Mouse (Mus musculus) heart, adult 2 months (tissue): ENCODE measurements around the gene Nemf. TPM values are rescaled to one million over a fixed set of nuclear protein-coding genes. Genes with fewer than 3 reads are reported as not detected.

ENCODE experiments used
- DNase-seq, 2 experiments: peaks; one replicate each; pipeline ENCODE4 v3.0.0; 2021
- H3K27ac ChIP-seq: fragments of 200-600 bp; 2 replicates; pipeline ENCODE4 v1.8.1; 2022
- H3K27me3 ChIP-seq: fragments of 200-500 bp; 2 replicates; pipeline ENCODE4 v1.6.1; 2012; ENCODE audit warnings: mild to moderate bottlenecking, low read length, inconsistent platforms, mixed read lengths; ENCODE audit not compliant: control insufficient read depth, insufficient read depth
- H3K36me3 ChIP-seq: fragments of 200-500 bp; 2 replicates; pipeline ENCODE4 v1.6.1; 2012; ENCODE audit warnings: low read length, inconsistent platforms; ENCODE audit not compliant: control insufficient read depth, insufficient read depth
- H3K4me1 ChIP-seq: fragments of 200-500 bp; 2 replicates; pipeline ENCODE4 v1.6.1; 2011; ENCODE audit warnings: low read length; ENCODE audit not compliant: control insufficient read depth, insufficient read depth
- H3K4me3 ChIP-seq: fragments of 200-600 bp; 2 replicates; pipeline ENCODE4 v1.8.1; 2022
- H3K79me2 ChIP-seq: fragments of 200-500 bp; replicated peaks from 2 replicates; pipeline ENCODE4 v1.6.1; 2012; ENCODE audit warnings: mild to moderate bottlenecking, inconsistent platforms, low read length, moderate library complexity, mixed read lengths; ENCODE audit not compliant: control insufficient read depth, insufficient read depth
- H3K9ac ChIP-seq: fragments of 200-500 bp; 2 replicates; pipeline ENCODE4 v1.6.1; 2012; ENCODE audit warnings: low read depth, mild to moderate bottlenecking, control low read depth, inconsistent platforms, low read length, mixed read lengths
- CTCF ChIP-seq: fragments of 200-600 bp; IDR thresholded peaks from 2 replicates; pipeline ENCODE4 v1.8.1; 2022; ENCODE audit warnings: antibody characterized with exemption, mild to moderate bottlenecking, moderate library complexity
- EP300 ChIP-seq: fragments of 200-500 bp; IDR thresholded peaks from 2 replicates; pipeline ENCODE4 v1.6.1; 2011; ENCODE audit warnings: low read depth, low read length, control low read depth; ENCODE audit not compliant: insufficient read depth
- POLR2A ChIP-seq: fragments of 200-500 bp; IDR thresholded peaks from 2 replicates; pipeline ENCODE4 v1.6.1; 2011; ENCODE audit warnings: mild to moderate bottlenecking, low read depth, low read length, control low read depth; ENCODE audit not compliant: insufficient read depth
- WGBS: fragments of 180-500 bp; shearing (Covaris S2); methylation state at CpG from one replicate; pipeline ENCODE4 v1.1.7; 2018; 5-methylcytosine and 5-hydroxymethylcytosine counted together
- intact Hi-C: fragments of 180-260 bp; cut with DNase I; formaldehyde crosslinking; loops from one replicate; pipeline ENCODE4 v1.15.1; 2025
- polyA plus RNA-seq: library from polyadenylated mRNA; depleted of rRNA; stranded (reverse); fragments of >200 nt; gene quantifications from 2 replicates; pipeline ENCODE4 v1.2.3, GENCODE M21; 2012
- total RNA-seq, 2 experiments: library from RNA; stranded (reverse); gene quantifications; 2 replicates each; pipeline ENCODE4 v1.2.3; 2021

The Nemf gene
- total and polyA plus RNA-seq, 3 experiments, result 3.8 to 22.7 (median 21.9) TPM

DNA sequence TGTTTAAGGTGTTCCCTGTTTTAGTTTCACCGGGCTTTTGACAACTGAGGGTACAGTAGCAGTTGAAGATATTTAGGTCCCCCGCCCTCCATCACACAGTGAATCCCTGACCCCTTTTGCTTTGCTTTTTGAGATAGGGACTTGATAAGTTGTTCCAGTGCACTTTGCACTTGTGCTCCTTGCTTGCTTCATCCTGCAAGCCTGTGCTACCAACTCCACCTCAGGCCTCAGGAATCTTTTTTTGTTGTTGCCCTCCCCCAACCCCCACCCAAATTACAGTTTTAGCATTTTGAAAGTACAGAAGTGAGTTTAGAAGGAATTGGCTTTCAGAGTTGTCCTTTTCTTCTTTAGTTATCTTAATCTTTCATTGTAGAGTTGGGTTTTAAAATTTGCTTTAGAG is 19.2 kb upstream of the Nemf start:
- 56% methylated on average over 2 of the region's 2 CpGs for WGBS
- intact Hi-C loops, result no loop called here

DNA sequence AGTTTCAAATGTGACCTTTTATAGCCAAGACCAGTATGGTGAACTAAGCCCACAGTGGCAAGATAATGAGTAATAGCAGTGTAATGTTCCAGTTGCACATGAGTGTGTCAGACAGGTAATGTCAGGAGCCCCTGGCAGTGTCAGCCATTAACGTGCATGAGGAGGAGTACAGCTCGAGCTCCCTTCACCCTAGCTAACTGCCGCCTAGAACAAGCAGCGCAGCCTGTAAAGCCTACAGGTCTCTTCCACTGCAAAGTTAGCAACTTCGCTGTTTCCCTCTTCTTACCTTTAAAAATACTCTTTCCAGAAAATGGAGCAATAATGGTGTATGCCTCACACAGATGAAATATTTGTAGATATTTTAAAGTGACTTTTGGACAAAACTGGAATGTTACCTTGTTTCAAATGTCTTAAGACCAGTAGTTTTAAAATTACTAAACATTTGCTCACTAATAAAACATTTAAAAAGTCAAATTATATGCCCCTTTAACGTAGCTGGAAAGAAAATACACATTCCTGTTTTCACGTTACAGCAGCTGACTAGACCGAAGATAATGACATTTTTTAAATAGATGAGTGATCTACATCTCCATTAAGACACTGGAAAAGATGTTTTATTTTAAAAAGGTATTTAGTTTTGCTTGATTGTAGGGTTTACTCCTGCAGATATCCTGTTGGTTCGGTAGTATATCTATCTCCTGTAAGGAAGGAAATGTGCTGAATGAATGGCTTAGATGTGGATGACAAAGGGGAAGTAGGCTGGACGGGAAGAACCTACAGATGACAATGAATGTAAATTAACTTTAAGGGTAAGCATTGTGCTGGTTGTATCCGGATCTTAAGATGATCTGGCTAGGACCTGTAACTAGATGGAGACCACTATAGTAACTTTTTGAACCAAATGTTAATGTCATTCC is 17.1 kb upstream of the Nemf start:
- 7% methylated on average over 11 of the region's 11 CpGs for WGBS
- no peak for DNase-seq

More for the DNA sequence above, 19.2 kb upstream of the Nemf start:
- H3K36me3 ChIP-seq, result peaks cover 26% of the 10 kb centered on the region
- H3K27ac ChIP-seq, result no peak overlapping the region
- peaks cover 5% of the 10 kb centered on the region for H3K79me2 ChIP-seq
- no peak overlapping the region for H3K4me3 ChIP-seq
- no peak for DNase-seq
- H3K27me3 ChIP-seq, result no peaks in the 10 kb centered on the region
- no peak overlapping the region for H3K9ac ChIP-seq
- peaks cover 6% of the 10 kb centered on the region for H3K4me1 ChIP-seq
- TF ChIP-seq CTCF (no peak), EP300 (no peak), POLR2A (no peak)

DNA sequence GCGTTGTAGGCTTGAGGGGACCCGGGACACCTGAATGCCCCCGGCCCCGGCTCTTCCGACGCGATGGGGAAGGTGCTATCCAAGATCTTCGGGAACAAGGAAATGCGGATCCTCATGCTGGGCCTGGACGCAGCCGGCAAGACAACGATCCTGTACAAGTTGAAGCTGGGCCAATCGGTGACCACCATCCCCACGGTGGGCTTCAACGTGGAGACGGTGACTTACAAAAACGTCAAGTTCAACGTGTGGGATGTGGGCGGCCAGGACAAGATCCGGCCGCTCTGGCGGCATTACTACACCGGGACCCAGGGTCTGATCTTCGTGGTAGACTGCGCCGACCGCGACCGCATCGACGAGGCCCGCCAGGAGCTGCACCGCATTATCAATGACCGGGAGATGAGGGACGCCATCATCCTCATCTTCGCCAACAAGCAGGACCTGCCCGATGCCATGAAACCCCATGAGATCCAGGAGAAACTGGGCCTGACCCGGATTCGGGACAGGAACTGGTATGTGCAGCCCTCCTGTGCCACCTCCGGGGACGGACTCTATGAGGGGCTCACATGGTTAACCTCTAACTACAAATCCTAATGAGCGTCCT is 15.9 kb upstream of the Nemf start:
- peak overlapping the region; percentile 100 for H3K9ac ChIP-seq
- intact Hi-C loops, result loop anchor here (1.0 to 5.0 kb wide), 4 partner anchors 50 to 202 kb away; no protein-coding TSS in a partner anchor
- H3K4me1 ChIP-seq, result peaks cover 4% of the 10 kb centered on the region
- H3K27ac ChIP-seq, result peak overlapping the region; percentile 100
- no peak for DNase-seq
- peaks cover 5% of the 10 kb centered on the region for H3K79me2 ChIP-seq
- no peaks in the 10 kb centered on the region for H3K27me3 ChIP-seq
- peaks cover 17% of the 10 kb centered on the region for H3K36me3 ChIP-seq
- WGBS, result under 1% methylated on average over 42 of the region's 42 CpGs
- TF ChIP-seq CTCF, result no peak
- no peak for TF ChIP-seq EP300
- no peak for TF ChIP-seq POLR2A
- H3K4me3 ChIP-seq, result peak overlapping the region; percentile 87

More for the DNA sequence above, 17.1 kb upstream of the Nemf start:
- Histone ChIP-seq H3K36me3 (peaks cover 26% of the 10 kb centered on the region), H3K27me3 (no peaks in the 10 kb centered on the region), H3K4me3 (peak overlapping the region; percentile 87), H3K4me1 (peaks cover 6% of the 10 kb centered on the region), H3K27ac (peak overlapping the region; percentile 100; the same call in 1 of the 2 replicates), H3K9ac (peak overlapping the region; percentile 50), H3K79me2 (peaks cover 5% of the 10 kb centered on the region)
- TF ChIP-seq CTCF, result no peak
- TF ChIP-seq EP300, result no peak
- no peak for TF ChIP-seq POLR2A
- intact Hi-C loops, result loop anchor here (2.0 to 5.0 kb wide), 3 partner anchors 49 to 201 kb away; no protein-coding TSS in a partner anchor

GRCm38 (mm10) chr12:69371854-69372671 is 15.1 kb upstream of the Nemf start, which contains the start of the genes Arf6 and Gm9887:
Gene Arf6, plus strand, starts transcription at chr12:69372150.
Gene Gm9887, minus strand, starts transcription at chr12:69372458.
- TF ChIP-seq CTCF, result no peak
- peak; percentile 28; the same call in 1 of the 2 replicates for TF ChIP-seq EP300
- TF ChIP-seq POLR2A, result peak; percentile 77
- Histone ChIP-seq H3K36me3 (peaks cover 17% of the 10 kb centered on the region), H3K9ac (peak within 1 kb of the TSS; percentile 100), H3K27me3 (no peaks in the 10 kb centered on the region), H3K27ac (peak within 1 kb of the TSS; percentile 100), H3K4me3 (peak within 1 kb of the TSS; percentile 87), H3K79me2 (peaks cover 5% of the 10 kb centered on the region), H3K4me1 (peaks cover 4% of the 10 kb centered on the region)
- WGBS, result under 1% methylated on average over 119 of the region's 121 CpGs
- peak; percentile 99 to 100 for DNase-seq
- intact Hi-C loops, result loop anchor here (1.0 to 5.0 kb wide), 4 partner anchors 51 to 203 kb away; no protein-coding TSS in a partner anchor

- no peaks in the 10 kb centered on the region for H3K27me3 ChIP-seq
- intact Hi-C loops, result loop anchor here (5.0 kb wide), 1 partner anchor 76 kb away; no protein-coding TSS in a partner anchor
- H3K4me1 ChIP-seq, result peaks cover 4% of the 10 kb centered on the region
- peak overlapping the region; percentile 92 for H3K9ac ChIP-seq
- H3K79me2 ChIP-seq, result peaks cover 5% of the 10 kb centered on the region
- under 1% methylated on average over 24 of the region's 24 CpGs for whole genome bisulfite sequencing
- peak overlapping the region; percentile 100 for H3K27ac ChIP-seq
- peak overlapping the region; percentile 87 for H3K4me3 ChIP-seq
- 0 out of 2 replicates have a peak, but pooled peaks have one; percentile 25 for TF ChIP-seq EP300
- peak; percentile 28; the same call in 1 of the 2 replicates for TF ChIP-seq POLR2A
- TF ChIP-seq CTCF, result peak; percentile 62
- peaks cover 17% of the 10 kb centered on the region for H3K36me3 ChIP-seq
- DNase-seq, result no peak
These were observed 14.5 kb upstream of the Nemf start for GRCm38 (mm10) chr12:69371421-69371853.
